Mouse (Mus musculus): ENCODE results near the gene Rbfox1.

DNA sequence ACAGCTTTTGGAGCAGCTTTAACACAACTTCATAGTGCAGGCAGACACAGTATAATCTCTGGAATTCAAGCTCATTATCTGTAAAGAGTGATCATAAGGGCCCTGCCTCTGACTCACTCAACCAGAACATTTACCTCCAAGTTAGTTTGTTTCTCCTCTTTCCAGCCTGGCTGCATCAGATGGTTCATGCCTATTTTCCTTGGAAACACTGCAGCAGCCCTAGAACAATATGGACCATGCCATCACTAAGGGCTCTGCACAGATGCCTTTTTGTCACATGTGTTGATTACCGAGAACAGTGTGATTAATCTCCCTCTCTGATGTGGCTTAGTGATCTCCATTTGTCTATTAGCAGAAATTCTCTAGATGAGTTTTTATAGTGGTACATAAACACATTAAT lies 60.5 kb downstream of the Rbfox1 start:
- TF ChIP-seq CTCF (IDR thresholded peaks at IDR 0.05 in 2 of 3, conservative IDR thresholded peaks at IDR 0.05 in 1 of 3; ENCODE audit: control insufficient read depth in 1 of 3, insufficient read depth in 1 of 3, low read depth in 2 of 3, low read length in 3 of 3, poor library complexity in 1 of 3, severe bottlenecking in 1 of 3), result no peak
- TF ChIP-seq POLR2A (IDR thresholded peaks at IDR 0.05; ENCODE audit: control insufficient read depth in 1 of 2, insufficient read depth in 1 of 2, low read depth in 1 of 2, low read length in 2 of 2, poor library complexity in 1 of 2), result no peak
- no peak for TF ChIP-seq E2F4 (IDR thresholded peaks at IDR 0.05; ENCODE audit: borderline replicate concordance, low read depth, low read length)
- no peak for TF ChIP-seq GATA1 (IDR thresholded peaks at IDR 0.05; ENCODE audit: low read depth, low read length)
- TF ChIP-seq USF1 (IDR thresholded peaks at IDR 0.05; ENCODE audit: low read depth, low read length), result no peak
